Mouse (Mus musculus) forebrain, embryonic 15.5 days (tissue): ENCODE results near the gene Flvcr2. TPM values are rescaled to one million over a fixed set of nuclear protein-coding genes. Genes with fewer than 3 reads are reported as not detected.

ENCODE experiments used
- ATAC-seq: fragments of 200-750 bp; cut with Nextera tagmentation; replicated peaks from 2 replicates; pipeline ENCODE4 v1.8.0; 2017; ENCODE audit warnings: mild to moderate bottlenecking, moderate TSS enrichment, moderate library complexity
- H3K27ac ChIP-seq: fragments of 300-500 bp; sonication (generic); replicated peaks from 2 replicates; pipeline ENCODE4 v1.5.1; 2015; ENCODE audit warnings: mild to moderate bottlenecking, inconsistent platforms
- H3K27me3 ChIP-seq: fragments of 300-500 bp; sonication (generic); 2 replicates; pipeline ENCODE4 v1.6.1; 2015; ENCODE audit warnings: inconsistent platforms
- H3K36me3 ChIP-seq: fragments of 300-500 bp; sonication (generic); 2 replicates; pipeline ENCODE4 v1.6.1; 2015; ENCODE audit warnings: mild to moderate bottlenecking, inconsistent platforms
- H3K4me1 ChIP-seq: fragments of 300-500 bp; sonication (generic); 2 replicates; pipeline ENCODE4 v1.6.1; 2015; ENCODE audit warnings: inconsistent platforms
- H3K4me2 ChIP-seq: fragments of 300-500 bp; sonication (generic); replicated peaks from 2 replicates; pipeline ENCODE4 v1.6.1; 2015; ENCODE audit warnings: mild to moderate bottlenecking, inconsistent platforms
- H3K4me3 ChIP-seq: fragments of 300-500 bp; sonication (generic); 2 replicates; pipeline ENCODE4 v1.5.1; 2015; ENCODE audit warnings: mild to moderate bottlenecking, inconsistent platforms
- H3K9ac ChIP-seq: fragments of 300-500 bp; sonication (generic); replicated peaks from 2 replicates; pipeline ENCODE4 v1.6.1; 2015; ENCODE audit warnings: mild to moderate bottlenecking, inconsistent platforms
- H3K9me3 ChIP-seq: fragments of 300-500 bp; sonication (generic); 2 replicates; pipeline ENCODE4 v1.6.1; 2016; ENCODE audit warnings: inconsistent platforms
- WGBS: fragments of 180-500 bp; shearing (Covaris S2); methylation state at CpG from one replicate; pipeline ENCODE4 v1.1.7; 2015; ENCODE audit warnings: mixed read lengths; 5-methylcytosine and 5-hydroxymethylcytosine counted together
- polyA plus RNA-seq: library from polyadenylated mRNA; unstranded; fragments of >200 nt; fragmentation: Nextera tagmentation; extraction: Ambion mirVana; gene quantifications from 2 replicates; pipeline ENCODE4 v1.2.1, GENCODE M21; 2015

Gene Flvcr2
- polyA plus RNA-seq, 1 experiment from 2014 or later: 4.2 TPM

DNA sequence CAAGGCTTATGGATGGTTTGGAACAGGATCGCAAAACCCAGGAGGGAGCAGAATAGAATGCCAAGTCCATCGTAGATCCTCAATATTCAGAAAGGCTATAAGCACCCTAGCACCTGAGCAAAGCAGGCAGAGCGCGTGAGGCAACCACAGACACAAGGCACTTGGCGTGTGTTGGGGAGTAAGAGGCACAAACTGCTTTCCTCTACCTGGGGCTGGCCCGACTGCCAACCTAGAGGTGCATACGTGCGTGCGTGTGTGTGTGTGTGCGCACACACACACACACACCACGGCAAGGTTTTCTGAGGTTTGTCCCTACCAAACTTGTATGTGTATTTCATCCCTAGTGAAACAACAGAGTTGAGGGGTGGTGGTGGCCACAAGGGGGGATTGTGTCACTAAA, 38.9 kb upstream of the Flvcr2 start:
- no peak overlapping the region for H3K4me2 ChIP-seq
- no peaks in the 10 kb centered on the region for H3K9me3 ChIP-seq
- no peak overlapping the region for H3K4me3 ChIP-seq
- ATAC-seq: no peak
- 93% methylated on average over 11 of the region's 11 CpGs for WGBS
- H3K27me3 ChIP-seq: no peaks in the 10 kb centered on the region
- no peak overlapping the region for H3K27ac ChIP-seq
- H3K9ac ChIP-seq: no peak overlapping the region
- H3K36me3 ChIP-seq: no peaks in the 10 kb centered on the region
- H3K4me1 ChIP-seq: peaks cover 9% of the 10 kb centered on the region; the same call in 1 of the 2 replicates

DNA sequence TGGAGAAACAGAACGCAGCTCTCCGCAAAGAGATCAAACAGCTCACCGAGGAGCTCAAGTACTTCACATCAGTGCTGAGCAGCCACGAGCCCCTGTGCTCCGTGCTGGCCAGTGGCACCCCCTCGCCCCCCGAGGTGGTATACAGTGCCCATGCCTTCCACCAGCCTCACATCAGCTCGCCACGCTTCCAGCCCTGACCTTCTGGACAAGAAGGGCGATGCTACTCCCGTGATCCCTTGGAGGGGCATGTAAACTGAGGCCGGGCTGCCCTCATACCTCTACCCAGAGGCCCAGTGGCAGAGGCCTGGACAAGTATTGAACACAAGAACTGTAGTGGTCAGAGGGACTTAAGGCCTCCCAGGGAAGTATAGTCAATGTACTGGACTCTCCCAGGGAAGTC, 37.8 kb upstream of the Flvcr2 start:
- no peak for ATAC-seq

DNA sequence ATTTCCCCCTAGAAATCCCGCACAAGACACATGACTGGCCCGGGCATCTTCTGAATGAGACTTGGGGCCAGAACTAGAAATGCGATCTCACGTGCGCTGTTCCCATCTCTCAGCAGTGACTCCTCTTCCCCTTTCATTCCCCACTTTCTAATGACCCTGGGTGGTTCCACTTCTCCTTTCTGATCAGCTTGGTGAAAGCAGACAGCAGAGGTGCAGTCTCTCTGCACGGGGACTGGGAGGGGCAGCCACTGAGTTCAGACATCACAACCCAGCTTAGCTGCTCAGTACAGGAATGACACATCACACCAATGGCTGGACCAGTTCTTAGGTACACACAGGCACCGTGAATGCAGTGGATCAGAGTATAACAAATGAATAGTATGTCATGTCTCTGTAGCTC, 35.6 kb upstream of the Flvcr2 start:
- no peak overlapping the region for H3K9ac ChIP-seq
- no peak overlapping the region for H3K4me2 ChIP-seq
- H3K27ac ChIP-seq: no peak overlapping the region
- no peak for ATAC-seq
- no peaks in the 10 kb centered on the region for H3K27me3 ChIP-seq
- no peaks in the 10 kb centered on the region for H3K36me3 ChIP-seq
- 88% methylated on average over 7 of the region's 7 CpGs for WGBS
- no peaks in the 10 kb centered on the region for H3K9me3 ChIP-seq
- H3K4me1 ChIP-seq: peaks cover 4% of the 10 kb centered on the region; the same call in 1 of the 2 replicates
- no peak overlapping the region for H3K4me3 ChIP-seq

More for the DNA sequence above, 37.8 kb upstream of the Flvcr2 start:
- Histone ChIP-seq H3K27ac (no peak overlapping the region), H3K4me1 (peaks cover 9% of the 10 kb centered on the region; the same call in 1 of the 2 replicates), H3K4me2 (no peak overlapping the region), H3K4me3 (no peak overlapping the region), H3K9ac (no peak overlapping the region), H3K9me3 (no peaks in the 10 kb centered on the region), H3K27me3 (no peaks in the 10 kb centered on the region), H3K36me3 (no peaks in the 10 kb centered on the region)
- 91% methylated on average over 12 of the region's 12 CpGs for WGBS

DNA sequence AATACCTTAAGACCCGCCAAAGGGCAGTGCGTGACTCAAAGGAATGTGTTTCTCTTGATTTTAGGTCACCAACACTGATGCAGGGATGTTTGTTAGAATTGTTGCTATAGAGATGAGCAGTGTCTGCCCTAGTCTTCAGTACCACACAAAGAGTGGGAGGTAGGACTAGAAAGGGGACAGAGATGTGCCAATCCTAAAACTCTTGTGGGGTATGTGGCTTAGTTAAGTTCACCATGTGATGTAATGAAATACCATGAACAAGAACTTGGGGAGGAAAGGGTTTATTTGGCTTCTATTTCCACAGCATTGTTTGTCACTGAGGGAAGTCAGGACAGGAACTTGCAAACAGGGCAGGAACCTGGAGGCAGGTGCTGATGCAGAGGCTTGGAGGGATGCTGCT, 33.8 kb upstream of the Flvcr2 start:
- no peak overlapping the region for H3K4me2 ChIP-seq
- no peak overlapping the region for H3K27ac ChIP-seq
- no peak overlapping the region for H3K4me3 ChIP-seq
- no peaks in the 10 kb centered on the region for H3K9me3 ChIP-seq
- 81% methylated on average over 2 of the region's 2 CpGs for WGBS
- ATAC-seq: no peak
- no peaks in the 10 kb centered on the region for H3K27me3 ChIP-seq
- H3K36me3 ChIP-seq: no peaks in the 10 kb centered on the region
- H3K4me1 ChIP-seq: no peaks in the 10 kb centered on the region
- H3K9ac ChIP-seq: no peak overlapping the region

DNA sequence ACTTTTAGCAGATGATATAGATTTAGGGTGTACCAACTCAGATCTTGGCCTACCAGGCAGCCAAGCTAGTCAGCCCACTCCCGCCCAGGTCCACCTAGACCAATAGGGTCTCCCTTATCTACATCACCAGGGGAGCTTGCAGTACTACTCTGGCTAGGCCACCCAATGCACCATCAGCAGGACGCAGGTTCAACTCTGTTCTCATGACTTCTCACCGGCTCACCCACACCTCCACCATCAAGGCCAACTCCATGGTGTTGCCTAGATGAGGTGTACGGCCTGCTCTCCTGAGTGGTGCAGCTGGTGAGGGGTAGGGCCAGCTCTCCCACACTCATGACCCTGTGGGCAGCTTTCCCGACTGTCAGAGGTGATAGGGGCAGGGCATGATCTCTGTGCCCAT, 32.2 kb upstream of the Flvcr2 start:
- H3K4me3 ChIP-seq: no peak overlapping the region
- H3K4me1 ChIP-seq: no peaks in the 10 kb centered on the region
- WGBS: 92% methylated on average over 5 of the region's 5 CpGs
- no peaks in the 10 kb centered on the region for H3K36me3 ChIP-seq
- H3K9ac ChIP-seq: no peak overlapping the region
- no peaks in the 10 kb centered on the region for H3K9me3 ChIP-seq
- no peaks in the 10 kb centered on the region for H3K27me3 ChIP-seq
- H3K4me2 ChIP-seq: no peak overlapping the region
- no peak for ATAC-seq
- no peak overlapping the region for H3K27ac ChIP-seq

DNA sequence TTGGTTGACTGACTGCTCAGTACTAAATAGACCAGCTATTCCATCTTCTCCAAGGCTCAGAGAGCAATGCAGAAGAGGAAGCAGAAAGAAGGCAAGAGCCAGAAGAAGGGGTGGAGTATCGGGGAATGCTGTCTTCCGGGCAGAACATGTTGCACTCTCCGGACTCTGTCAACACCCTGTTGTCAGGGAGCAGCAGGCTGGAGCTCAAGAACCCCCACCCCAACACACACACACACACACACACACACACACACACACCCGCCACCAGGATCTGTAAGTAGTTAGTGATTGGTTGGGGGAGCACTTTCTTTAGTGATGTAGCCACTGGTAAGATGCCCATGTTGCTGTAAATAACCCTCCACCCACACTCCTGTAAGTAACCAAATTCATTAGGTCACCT, 21.0 kb upstream of the Flvcr2 start:
- WGBS: 90% methylated on average over 4 of the region's 4 CpGs

DNA sequence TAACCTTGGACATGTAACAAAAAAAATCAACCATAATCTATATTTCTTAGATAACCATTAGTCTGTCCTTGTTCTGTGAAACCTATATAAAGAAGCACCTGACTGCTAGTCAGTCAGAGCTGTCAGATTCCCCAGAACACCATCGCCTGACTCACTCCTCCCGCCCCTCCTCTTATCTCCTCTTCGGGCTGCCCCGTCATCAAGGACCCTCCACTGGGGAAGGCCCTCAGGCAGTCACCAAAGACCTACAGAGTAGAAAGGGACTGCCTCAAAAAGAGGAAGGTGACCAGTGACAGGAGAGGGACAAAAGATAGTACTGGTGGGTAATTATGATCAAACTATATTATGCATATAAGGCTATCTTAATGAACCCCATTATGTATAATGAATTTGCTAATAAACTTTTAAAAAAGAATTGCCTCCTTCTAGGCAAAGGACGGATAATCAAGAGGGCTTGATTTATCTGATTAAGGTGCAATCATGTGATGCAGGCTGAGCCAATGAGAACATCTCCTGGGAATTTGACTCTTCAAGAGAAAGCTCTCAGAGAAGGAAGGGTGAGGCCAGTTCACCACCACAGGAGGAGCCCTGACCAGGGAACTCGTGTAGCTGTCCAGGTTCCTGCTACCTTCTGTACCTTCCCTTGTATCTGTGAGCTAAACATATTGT, 19.5 kb upstream of the Flvcr2 start:
- ATAC-seq: no peak
- no peaks in the 10 kb centered on the region for H3K36me3 ChIP-seq
- peaks cover 6% of the 10 kb centered on the region; the same call in 1 of the 2 replicates for H3K4me1 ChIP-seq
- 64% methylated on average over 6 of the region's 6 CpGs for WGBS
- H3K4me3 ChIP-seq: no peak overlapping the region
- no peaks in the 10 kb centered on the region for H3K9me3 ChIP-seq
- H3K27me3 ChIP-seq: no peaks in the 10 kb centered on the region
- no peak overlapping the region for H3K9ac ChIP-seq
- H3K4me2 ChIP-seq: no peak overlapping the region
- H3K27ac ChIP-seq: no peak overlapping the region

More for the DNA sequence above, 21.0 kb upstream of the Flvcr2 start:
- no peaks in the 10 kb centered on the region for H3K27me3 ChIP-seq
- H3K9me3 ChIP-seq: no peaks in the 10 kb centered on the region
- no peak overlapping the region for H3K27ac ChIP-seq
- no peaks in the 10 kb centered on the region for H3K36me3 ChIP-seq
- H3K4me1 ChIP-seq: peaks cover 6% of the 10 kb centered on the region; the same call in 1 of the 2 replicates
- H3K4me2 ChIP-seq: no peak overlapping the region
- H3K9ac ChIP-seq: no peak overlapping the region
- ATAC-seq: no peak
- no peak overlapping the region for H3K4me3 ChIP-seq

DNA sequence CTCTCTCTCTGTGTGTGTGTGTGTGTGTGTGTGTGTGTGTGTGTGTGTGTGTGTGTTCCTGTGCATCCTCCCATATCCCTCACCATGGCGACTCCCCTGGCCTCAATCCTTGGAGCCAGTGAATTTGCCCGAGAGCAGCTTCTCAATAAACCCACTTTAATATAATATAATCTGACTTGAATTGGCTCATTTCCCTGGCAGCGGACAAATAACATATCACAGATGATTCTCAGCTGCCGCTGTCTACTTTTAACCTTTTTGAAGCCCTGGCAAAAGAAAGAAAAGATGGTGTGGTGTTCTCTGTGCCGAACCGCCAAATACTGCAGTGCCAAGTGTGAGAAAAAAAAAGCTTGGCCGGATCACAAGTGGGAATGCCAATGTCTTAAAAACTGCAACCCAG, 18.2 kb upstream of the Flvcr2 start:
- Histone ChIP-seq H3K27me3 (no peaks in the 10 kb centered on the region), H3K27ac (no peak overlapping the region), H3K9me3 (no peaks in the 10 kb centered on the region), H3K4me2 (no peak overlapping the region), H3K4me3 (no peak overlapping the region), H3K4me1 (peaks cover 6% of the 10 kb centered on the region; the same call in 1 of the 2 replicates), H3K36me3 (no peaks in the 10 kb centered on the region), H3K9ac (no peak overlapping the region)
- no peak for ATAC-seq
- WGBS: 76% methylated on average over 7 of the region's 7 CpGs

DNA sequence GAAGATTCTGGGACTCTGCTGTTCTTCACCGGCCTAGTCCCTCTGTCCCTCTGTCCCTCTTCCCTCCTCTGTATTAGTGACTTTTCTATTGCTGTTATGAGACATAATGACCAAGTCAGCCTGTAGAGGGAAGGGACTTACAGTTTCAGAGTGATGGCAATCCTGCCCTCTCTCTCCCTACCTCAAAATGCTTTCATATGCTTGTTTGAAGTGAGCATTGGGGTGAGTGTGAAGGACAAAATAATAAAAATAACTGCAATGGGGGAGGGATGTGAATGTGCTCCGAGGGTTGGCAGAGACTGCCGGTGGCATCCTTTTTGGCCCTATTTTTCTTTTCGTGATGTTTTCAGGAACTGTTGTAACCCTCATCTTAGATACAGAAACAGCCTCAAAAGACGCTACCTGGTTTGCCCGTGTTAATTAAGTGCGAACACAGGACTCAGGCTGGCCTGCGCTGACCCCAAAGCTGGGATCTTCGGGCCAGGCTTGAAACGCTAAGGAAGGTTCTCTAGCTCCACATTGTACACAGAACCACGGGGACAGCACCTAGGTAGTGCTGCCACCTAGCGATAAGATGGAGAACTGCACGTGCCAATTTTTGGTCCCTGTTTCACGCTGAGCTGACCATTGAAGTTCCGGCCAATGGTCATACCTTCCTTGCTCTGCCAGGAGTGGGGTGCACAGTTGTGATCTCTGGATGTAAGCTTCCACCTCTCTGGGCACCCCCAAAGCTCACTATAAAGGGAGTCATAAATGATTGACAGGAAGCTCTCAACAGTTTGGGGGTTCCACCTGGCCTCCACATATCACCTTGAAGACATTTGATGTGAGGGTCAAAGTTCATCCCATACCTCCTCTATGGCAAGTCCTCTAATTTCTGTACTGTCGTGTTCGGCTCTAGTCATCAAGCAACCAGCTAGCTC, 17.1 kb upstream of the Flvcr2 start:
- no peaks in the 10 kb centered on the region for H3K27me3 ChIP-seq
- WGBS: 36% methylated on average over 17 of the region's 17 CpGs
- no peak overlapping the region for H3K4me3 ChIP-seq
- H3K9me3 ChIP-seq: no peaks in the 10 kb centered on the region
- H3K36me3 ChIP-seq: no peaks in the 10 kb centered on the region
- H3K27ac ChIP-seq: no peak overlapping the region
- H3K4me2 ChIP-seq: no peak overlapping the region
- peaks cover 6% of the 10 kb centered on the region; the same call in 1 of the 2 replicates for H3K4me1 ChIP-seq
- H3K9ac ChIP-seq: no peak overlapping the region
- ATAC-seq: no peak

DNA sequence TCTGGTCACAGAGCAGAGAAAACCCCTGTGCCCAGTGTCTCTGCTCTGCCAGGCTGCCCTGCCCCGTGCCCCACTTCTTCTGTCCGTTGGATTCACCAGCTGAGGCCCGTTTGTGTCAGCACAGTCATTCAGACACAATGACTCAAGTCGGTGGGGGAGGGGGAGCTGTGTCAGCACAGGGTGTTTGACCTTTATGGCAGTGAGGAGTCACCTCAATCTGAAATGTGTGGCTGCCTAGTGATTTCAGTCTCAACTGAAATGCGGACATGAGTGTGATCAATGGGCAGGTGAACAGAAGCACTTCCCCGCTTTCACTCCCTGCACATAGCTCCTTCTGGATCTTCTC, 16.4 kb upstream of the Flvcr2 start:
- 76% methylated on average over 6 of the region's 6 CpGs for WGBS
- no peak for ATAC-seq
- Histone ChIP-seq H3K4me3 (no peak overlapping the region), H3K27ac (no peak overlapping the region), H3K9me3 (no peaks in the 10 kb centered on the region), H3K27me3 (no peaks in the 10 kb centered on the region), H3K4me1 (peaks cover 6% of the 10 kb centered on the region; the same call in 1 of the 2 replicates), H3K9ac (no peak overlapping the region), H3K4me2 (no peak overlapping the region), H3K36me3 (no peaks in the 10 kb centered on the region)

DNA sequence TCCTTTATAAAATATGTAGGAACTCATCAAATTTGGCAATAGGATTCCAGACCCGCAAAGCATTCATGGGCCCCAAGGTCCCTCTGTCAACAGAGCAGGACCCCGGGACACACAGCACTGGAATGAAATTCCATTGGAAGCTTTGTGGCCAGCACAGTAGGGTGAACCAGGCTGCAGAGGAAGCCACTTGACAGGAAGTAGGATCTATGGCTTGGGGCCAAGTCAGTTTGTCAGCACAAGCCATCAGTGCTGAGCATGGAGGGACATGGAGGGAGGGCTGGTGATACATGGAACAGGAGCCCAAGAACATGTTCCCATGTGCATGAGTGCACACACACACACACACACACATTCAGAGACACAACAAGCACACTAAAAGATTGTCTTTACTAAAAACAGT, 10.1 kb upstream of the Flvcr2 start:
- H3K27me3 ChIP-seq: no peaks in the 10 kb centered on the region
- no peaks in the 10 kb centered on the region for H3K4me1 ChIP-seq
- H3K4me2 ChIP-seq: no peak overlapping the region
- no peaks in the 10 kb centered on the region for H3K36me3 ChIP-seq
- no peak for ATAC-seq
- no peak overlapping the region for H3K9ac ChIP-seq
- 85% methylated on average over 2 of the region's 2 CpGs for WGBS
- H3K9me3 ChIP-seq: no peaks in the 10 kb centered on the region
- H3K4me3 ChIP-seq: no peak overlapping the region
- no peak overlapping the region for H3K27ac ChIP-seq

DNA sequence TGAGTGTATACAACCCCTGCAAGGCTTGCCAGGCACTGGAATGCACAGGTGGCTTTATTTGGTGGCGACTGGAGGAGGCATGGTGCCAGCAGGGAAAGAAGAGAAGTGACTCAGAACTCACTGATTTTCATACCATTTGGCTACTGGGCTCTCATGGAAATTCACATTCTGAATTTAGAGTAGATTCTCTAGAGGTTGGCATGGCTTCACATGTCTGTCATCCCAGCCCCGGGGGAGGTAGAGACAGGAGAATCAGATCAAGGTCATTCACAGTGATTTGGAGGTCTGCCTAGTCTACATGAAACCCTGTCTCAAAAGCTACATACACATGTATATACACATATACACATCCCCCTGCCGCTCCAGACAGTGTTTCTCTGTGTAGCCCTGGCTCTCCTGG, 9.4 kb upstream of the Flvcr2 start:
- 72% methylated on average over 3 of the region's 3 CpGs for WGBS
- ATAC-seq: no peak

More for the DNA sequence above, 9.4 kb upstream of the Flvcr2 start:
- Histone ChIP-seq H3K27ac (no peak overlapping the region), H3K9ac (no peak overlapping the region), H3K36me3 (no peaks in the 10 kb centered on the region), H3K4me1 (no peaks in the 10 kb centered on the region), H3K27me3 (no peaks in the 10 kb centered on the region), H3K9me3 (no peaks in the 10 kb centered on the region), H3K4me2 (no peak overlapping the region), H3K4me3 (no peak overlapping the region)
